20 mouse cellular contexts compared by ENCODE assay signal in the genomic region with DNA sequence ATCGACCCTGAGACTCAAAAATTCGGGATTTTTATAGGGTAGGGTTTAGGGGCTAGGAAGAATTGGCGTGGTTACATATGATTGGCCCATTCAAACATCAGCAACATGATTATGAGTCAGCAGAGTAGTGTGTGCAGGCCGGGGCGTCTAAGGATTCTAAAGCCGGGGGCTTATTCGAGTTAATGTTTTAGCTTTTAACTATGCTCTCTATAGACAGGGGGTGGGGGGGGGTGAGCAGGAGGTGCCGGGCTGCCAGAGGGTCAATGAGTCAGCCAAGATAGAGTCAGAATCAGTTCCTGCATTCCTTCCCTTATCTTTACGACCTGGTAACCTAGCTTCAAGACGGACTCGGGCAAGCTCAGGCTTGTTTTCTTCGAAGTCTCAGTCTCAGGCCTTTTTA.
A peak's percentile ranks its signal among the peaks of the same experiment; 100 is the strongest.
DNase-seq lines count a peak whose midpoint lies in the region; ATAC-seq and TF ChIP-seq lines count a peak whose summit lies in the region.
"Had no signal": no experiment of that assay in that cellular context is flagged by ENCODE, and none has a peak within 500 bp of the region (broad histone marks: within the 10 kb centered on the region; RNA-seq: fewer than 3 reads in every experiment).

No protein-coding gene starts in this region.

- no peak overlapping the region for H3K9ac ChIP-seq in kidney, postnatal 0 days (ENCODE audit: low read depth, low read length)
- no peak overlapping the region for H3K9ac ChIP-seq in kidney, embryonic 16.5 days (replicated peaks; ENCODE audit: low read length)
- no peak overlapping the region for H3K9ac ChIP-seq in intestine, embryonic 16.5 days (ENCODE audit: low read depth, low read length)
- H3K9ac ChIP-seq: embryonic facial prominence, embryonic 15.5 days; heart, embryonic 12.5 days; hindbrain, embryonic 14.5 days had no signal

- TF ChIP-seq CTCF in kidney, postnatal 0 days (IDR thresholded peaks at IDR 0.05; ENCODE audit: low read depth) = no peak

- no peaks in the 10 kb centered on the region for H3K9me3 ChIP-seq in kidney, postnatal 0 days (replicated peaks; ENCODE audit: low read length)
- no peaks in the 10 kb centered on the region for H3K9me3 ChIP-seq in kidney, embryonic 16.5 days (ENCODE audit: low read length)
- no peaks in the 10 kb centered on the region for H3K9me3 ChIP-seq in intestine, embryonic 16.5 days (ENCODE audit: control insufficient read depth, low read length)
- H3K9me3 ChIP-seq: embryonic facial prominence, embryonic 15.5 days; forebrain, embryonic 10.5 days; heart, embryonic 12.5 days; hindbrain, embryonic 10.5 days had no signal

- no peaks in the 10 kb centered on the region for H3K27me3 ChIP-seq in kidney, postnatal 0 days (ENCODE audit: insufficient read depth, low read length)
- H3K27me3 ChIP-seq in kidney, embryonic 16.5 days (ENCODE audit: insufficient read depth, low read length) = no peaks in the 10 kb centered on the region
- H3K27me3 ChIP-seq in intestine, embryonic 16.5 days (replicated peaks; ENCODE audit: control insufficient read depth, insufficient read depth, low read length) = no peaks in the 10 kb centered on the region
- H3K27me3 ChIP-seq: embryonic facial prominence, embryonic 15.5 days; heart, embryonic 12.5 days had no signal

- ATAC-seq in kidney, postnatal 0 days (replicated peaks; ENCODE audit: low FRiP score, low read depth) = no peak
- no peak for ATAC-seq in kidney, embryonic 16.5 days (ENCODE audit: low FRiP score, low TSS enrichment)
- ATAC-seq in intestine, embryonic 16.5 days = peak; percentile 87
- ATAC-seq: activated CD4-positive, CD25-positive, alpha-beta regulatory T cell, adult 4 months; forebrain, embryonic 14.5 days had no signal

- H3K36me3 ChIP-seq in kidney, postnatal 0 days (ENCODE audit: insufficient read depth, low read length) = no peaks in the 10 kb centered on the region
- no peaks in the 10 kb centered on the region for H3K36me3 ChIP-seq in kidney, embryonic 16.5 days (ENCODE audit: insufficient read depth, low read length)
- H3K36me3 ChIP-seq in intestine, embryonic 16.5 days (ENCODE audit: control insufficient read depth, insufficient read depth, low read length) = no peaks in the 10 kb centered on the region
- H3K36me3 ChIP-seq: embryonic facial prominence, embryonic 15.5 days; forebrain, embryonic 10.5 days; heart, embryonic 12.5 days; hindbrain, embryonic 10.5 days had no signal

- 58% methylated on average over 12 of the region's 12 CpGs for WGBS in kidney, postnatal 0 days
- 66% methylated on average over 12 of the region's 12 CpGs for WGBS in kidney, embryonic 16.5 days
- WGBS in intestine, embryonic 16.5 days = 41% methylated on average over 12 of the region's 12 CpGs

- H3K4me3 ChIP-seq in kidney, postnatal 0 days (replicated peaks; ENCODE audit: low read depth, low read length) = no peak overlapping the region
- no peak overlapping the region for H3K4me3 ChIP-seq in kidney, embryonic 16.5 days (ENCODE audit: low read length)
- no peak overlapping the region for H3K4me3 ChIP-seq in intestine, embryonic 16.5 days (ENCODE audit: low read length)
- H3K4me3 ChIP-seq: embryonic facial prominence, embryonic 15.5 days; erythroblast, embryonic 14.5 days; forebrain, embryonic 10.5 days; gastrocnemius, adult 2 months; heart, embryonic 12.5 days; hindbrain, embryonic 10.5 days had no signal

- H3K27ac ChIP-seq in kidney, postnatal 0 days = no peak overlapping the region
- H3K27ac ChIP-seq in kidney, embryonic 16.5 days (ENCODE audit: low read length) = no peak overlapping the region
- no peak overlapping the region for H3K27ac ChIP-seq in intestine, embryonic 16.5 days (ENCODE audit: low read length)
- H3K27ac ChIP-seq: embryonic facial prominence, embryonic 15.5 days; forebrain, embryonic 10.5 days; gastrocnemius, adult 2 months; hindbrain, embryonic 10.5 days; hindbrain, embryonic 14.5 days had no signal

- no peaks in the 10 kb centered on the region for H3K4me1 ChIP-seq in kidney, postnatal 0 days (replicated peaks; ENCODE audit: insufficient read depth, low read length)
- no peaks in the 10 kb centered on the region for H3K4me1 ChIP-seq in kidney, embryonic 16.5 days (ENCODE audit: insufficient read depth, low read length)
- no peaks in the 10 kb centered on the region for H3K4me1 ChIP-seq in intestine, embryonic 16.5 days (ENCODE audit: control insufficient read depth, insufficient read depth, low read length)
- H3K4me1 ChIP-seq: embryonic facial prominence, embryonic 15.5 days; forebrain, embryonic 10.5 days; heart, embryonic 12.5 days; hindbrain, embryonic 10.5 days had no signal

- peak; percentile 14 for DNase-seq in kidney, postnatal 0 days (ENCODE audit: low spot score)
- DNase-seq in urinary bladder, postnatal 25 days (ENCODE audit: low spot score) = peak; percentile 10
- DNase-seq in urinary bladder, postnatal 4 days (ENCODE audit: low spot score in 2 of 2) = no peak
- no peak for DNase-seq in thymus, postnatal 10 days (ENCODE audit: low spot score in 2 of 2)
- DNase-seq: adrenal gland, postnatal 25 days; cerebellum, adult 18-20 months; cerebellum, adult 9-11 months; cerebellum, postnatal 36 days; gastrocnemius, adult 2 months; gastrocnemius, postnatal 25 days had no signal

- no peak overlapping the region for H3K4me2 ChIP-seq in kidney, postnatal 0 days (ENCODE audit: low read length)
- H3K4me2 ChIP-seq in kidney, embryonic 16.5 days (replicated peaks; ENCODE audit: low read depth, low read length) = no peak overlapping the region
- H3K4me2 ChIP-seq in intestine, embryonic 16.5 days (ENCODE audit: low read depth, low read length) = no peak overlapping the region
- H3K4me2 ChIP-seq: embryonic facial prominence, embryonic 15.5 days; heart, embryonic 12.5 days; hindbrain, embryonic 14.5 days had no signal

Comparison
In these comparisons a context has a peak if more than half of its experiments do, and no peak if none do; other contexts are left out.
1. DNase-seq: peak in kidney, postnatal 0 days (single experiment) and urinary bladder, postnatal 25 days (single experiment); none in urinary bladder, postnatal 4 days (0 of 2) and thymus, postnatal 10 days (0 of 2).